Mouse (Mus musculus): ENCODE results near the gene Ank. TPM values are rescaled to one million over a fixed set of nuclear protein-coding genes. Genes with fewer than 3 reads are reported as not detected.
A peak's percentile ranks its signal among the peaks of the same experiment; 100 is the strongest.

Ank gene
- polyA plus RNA-seq, 1 experiment: 222 TPM

DNA sequence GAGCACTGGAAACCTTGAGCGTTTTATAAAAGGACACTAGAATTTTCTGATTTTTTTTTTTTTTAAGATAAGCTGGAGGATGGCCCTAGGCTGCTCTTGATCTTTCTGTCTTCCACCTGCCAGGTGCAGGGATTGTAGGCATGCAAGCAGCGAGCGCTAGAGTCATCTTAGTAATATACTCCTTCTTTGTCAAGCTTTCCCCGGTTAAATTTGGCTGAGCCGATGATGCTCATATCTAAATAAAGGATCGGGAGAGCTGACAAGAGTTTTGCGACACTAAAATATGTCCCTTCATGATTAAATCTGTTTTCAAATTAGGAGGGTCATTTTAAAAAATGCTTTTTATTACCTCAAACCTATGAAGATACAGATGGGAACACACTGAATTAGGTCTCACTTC is 69.7 kb downstream of the Ank start:
- no peak for DNase-seq
- no peak overlapping the region for H3K4me3 ChIP-seq (replicated peaks; ENCODE audit: insufficient read depth, low read depth, low read length)
- H3K27me3 ChIP-seq (ENCODE audit: control insufficient read depth, insufficient read depth, low read length): no peaks in the 10 kb centered on the region
- no peak for TF ChIP-seq CTCF (IDR thresholded peaks at IDR 0.05; ENCODE audit: borderline replicate concordance, insufficient read depth, low read depth, low read length)
- TF ChIP-seq POLR2A (IDR thresholded peaks at IDR 0.05; ENCODE audit: borderline replicate concordance, insufficient read depth, low read length): no peak
- peaks cover 49% of the 10 kb centered on the region for H3K4me1 ChIP-seq (ENCODE audit: control insufficient read depth, insufficient read depth, low read length)
- WGBS: 45% methylated on average over 7 of the region's 7 CpGs
- no peak overlapping the region for H3K27ac ChIP-seq (ENCODE audit: insufficient read depth, low read length)

- TF ChIP-seq CTCF (IDR thresholded peaks at IDR 0.05; ENCODE audit: borderline replicate concordance, insufficient read depth, low read depth, low read length): no peak
- TF ChIP-seq POLR2A (IDR thresholded peaks at IDR 0.05; ENCODE audit: borderline replicate concordance, insufficient read depth, low read length): no peak
- 13% methylated on average over 5 of the region's 5 CpGs for WGBS
- Histone ChIP-seq H3K27ac (ENCODE audit: insufficient read depth, low read length) (no peak overlapping the region), H3K27me3 (ENCODE audit: control insufficient read depth, insufficient read depth, low read length) (no peaks in the 10 kb centered on the region), H3K4me3 (replicated peaks; ENCODE audit: insufficient read depth, low read depth, low read length) (no peak overlapping the region), H3K4me1 (ENCODE audit: control insufficient read depth, insufficient read depth, low read length) (peaks cover 50% of the 10 kb centered on the region)
- peak in 1 of 2 experiments; percentile 43 for DNase-seq
Observed at GRCm38 (mm10) chr15:27536771-27537170, 70.3 kb downstream of the Ank start.

- Histone ChIP-seq H3K27me3 (ENCODE audit: control insufficient read depth, insufficient read depth, low read length) (no peaks in the 10 kb centered on the region), H3K4me3 (replicated peaks; ENCODE audit: insufficient read depth, low read depth, low read length) (no peak overlapping the region), H3K4me1 (ENCODE audit: control insufficient read depth, insufficient read depth, low read length) (peaks cover 42% of the 10 kb centered on the region), H3K27ac (ENCODE audit: insufficient read depth, low read length) (no peak overlapping the region)
- WGBS: 37% methylated on average over 4 of the region's 4 CpGs
- TF ChIP-seq POLR2A (IDR thresholded peaks at IDR 0.05; ENCODE audit: borderline replicate concordance, insufficient read depth, low read length): no peak
- TF ChIP-seq CTCF (IDR thresholded peaks at IDR 0.05; ENCODE audit: borderline replicate concordance, insufficient read depth, low read depth, low read length): no peak
- no peak for DNase-seq
Observed at GRCm38 (mm10) chr15:27537519-27538223, 71.2 kb downstream of the Ank start.

DNA sequence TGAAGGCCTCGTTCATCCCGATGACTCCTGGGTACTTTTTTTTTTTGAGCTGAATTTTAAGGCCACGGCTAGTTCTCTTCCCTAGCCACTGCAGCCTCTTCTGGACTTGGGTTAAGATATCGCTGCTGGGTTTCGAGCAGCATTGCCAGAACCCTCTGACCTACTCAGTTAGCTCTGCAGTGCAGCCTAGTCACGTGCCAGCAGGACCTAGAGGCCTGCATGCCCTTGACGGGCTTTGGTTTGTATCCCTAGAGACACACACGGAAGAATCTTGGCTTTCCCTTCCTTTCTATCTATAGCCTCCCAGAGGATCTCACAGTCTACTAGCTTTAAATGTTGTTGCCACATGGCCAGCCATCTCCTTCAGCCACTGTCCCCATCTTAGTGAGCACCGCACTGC is 73.3 kb downstream of the Ank start:
- 33% methylated on average over 9 of the region's 9 CpGs for WGBS
- peak overlapping the region; percentile 9; the same call in 1 of the 2 replicates for H3K27ac ChIP-seq (ENCODE audit: insufficient read depth, low read length)
- no peaks in the 10 kb centered on the region for H3K27me3 ChIP-seq (ENCODE audit: control insufficient read depth, insufficient read depth, low read length)

DNA sequence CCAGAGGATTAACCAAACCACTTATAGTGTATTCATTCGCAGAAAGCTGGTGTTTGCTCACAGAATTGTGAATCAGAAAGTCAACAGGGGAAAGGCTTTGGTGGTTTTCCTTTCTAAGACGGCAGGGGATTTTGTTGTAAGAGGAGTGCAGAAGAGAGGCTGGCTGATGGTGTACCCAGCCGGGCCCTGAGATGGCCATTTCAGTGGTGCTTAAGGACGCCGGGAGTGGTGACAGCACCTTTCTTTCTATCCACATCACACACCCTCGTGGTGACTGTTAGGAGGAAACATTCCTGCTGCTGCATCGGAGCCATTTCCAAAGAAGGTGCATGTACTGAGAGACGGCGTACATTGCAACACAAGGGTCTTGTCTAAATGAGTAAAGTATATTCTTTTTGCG is 78.7 kb downstream of the Ank start:
- TF ChIP-seq CTCF (IDR thresholded peaks at IDR 0.05; ENCODE audit: borderline replicate concordance, insufficient read depth, low read depth, low read length): no peak
- TF ChIP-seq POLR2A (IDR thresholded peaks at IDR 0.05; ENCODE audit: borderline replicate concordance, insufficient read depth, low read length): no peak
- Histone ChIP-seq H3K27me3 (ENCODE audit: control insufficient read depth, insufficient read depth, low read length) (no peaks in the 10 kb centered on the region), H3K27ac (ENCODE audit: insufficient read depth, low read length) (no peak overlapping the region), H3K4me1 (ENCODE audit: control insufficient read depth, insufficient read depth, low read length) (peaks cover 36% of the 10 kb centered on the region), H3K4me3 (replicated peaks; ENCODE audit: insufficient read depth, low read depth, low read length) (no peak overlapping the region)
- 92% methylated on average over 10 of the region's 10 CpGs for WGBS
- DNase-seq: no peak

More for the DNA sequence above, 73.3 kb downstream of the Ank start:
- no peak overlapping the region for H3K4me3 ChIP-seq (replicated peaks; ENCODE audit: insufficient read depth, low read depth, low read length)
- peak in 1 of 2 experiments; percentile 46 for DNase-seq
- TF ChIP-seq POLR2A (IDR thresholded peaks at IDR 0.05; ENCODE audit: borderline replicate concordance, insufficient read depth, low read length) (no peak), CTCF (IDR thresholded peaks at IDR 0.05; ENCODE audit: borderline replicate concordance, insufficient read depth, low read depth, low read length) (no peak)
- H3K4me1 ChIP-seq (ENCODE audit: control insufficient read depth, insufficient read depth, low read length): peaks cover 37% of the 10 kb centered on the region

- 27% methylated on average over 6 of the region's 6 CpGs for WGBS
- H3K4me3 ChIP-seq (replicated peaks; ENCODE audit: insufficient read depth, low read depth, low read length): no peak overlapping the region
- H3K4me1 ChIP-seq (ENCODE audit: control insufficient read depth, insufficient read depth, low read length): peaks cover 38% of the 10 kb centered on the region
- H3K27ac ChIP-seq (ENCODE audit: insufficient read depth, low read length): 0 out of 2 replicates have a peak overlapping the region, but pooled peaks have one; percentile 1
- no peak for TF ChIP-seq CTCF (IDR thresholded peaks at IDR 0.05; ENCODE audit: borderline replicate concordance, insufficient read depth, low read depth, low read length)
- TF ChIP-seq POLR2A (IDR thresholded peaks at IDR 0.05; ENCODE audit: borderline replicate concordance, insufficient read depth, low read length): no peak
- no peak for DNase-seq
- H3K27me3 ChIP-seq (ENCODE audit: control insufficient read depth, insufficient read depth, low read length): no peaks in the 10 kb centered on the region
Observed at GRCm38 (mm10) chr15:27548110-27548509, 81.6 kb downstream of the Ank start.

- H3K27ac ChIP-seq (ENCODE audit: insufficient read depth, low read length): no peak overlapping the region
Observed at GRCm38 (mm10) chr15:27549071-27549470, 82.6 kb downstream of the Ank start.

GRCm38 (mm10) chr15:27549878-27550277 is 83.4 kb downstream of the Ank start:
- TF ChIP-seq POLR2A (IDR thresholded peaks at IDR 0.05; ENCODE audit: borderline replicate concordance, insufficient read depth, low read length): no peak
- no peak for TF ChIP-seq CTCF (IDR thresholded peaks at IDR 0.05; ENCODE audit: borderline replicate concordance, insufficient read depth, low read depth, low read length)
- no peaks in the 10 kb centered on the region for H3K27me3 ChIP-seq (ENCODE audit: control insufficient read depth, insufficient read depth, low read length)
- no peak overlapping the region for H3K27ac ChIP-seq (ENCODE audit: insufficient read depth, low read length)
- DNase-seq: no peak
- H3K4me1 ChIP-seq (ENCODE audit: control insufficient read depth, insufficient read depth, low read length): peaks cover 38% of the 10 kb centered on the region
- WGBS: 24% methylated on average over 7 of the region's 7 CpGs
- H3K4me3 ChIP-seq (replicated peaks; ENCODE audit: insufficient read depth, low read depth, low read length): no peak overlapping the region

More at GRCm38 (mm10) chr15:27549071-27549470, 82.6 kb downstream of the Ank start:
- Histone ChIP-seq H3K4me1 (ENCODE audit: control insufficient read depth, insufficient read depth, low read length) (peaks cover 38% of the 10 kb centered on the region), H3K27me3 (ENCODE audit: control insufficient read depth, insufficient read depth, low read length) (no peaks in the 10 kb centered on the region), H3K4me3 (replicated peaks; ENCODE audit: insufficient read depth, low read depth, low read length) (no peak overlapping the region)
- TF ChIP-seq CTCF (IDR thresholded peaks at IDR 0.05; ENCODE audit: borderline replicate concordance, insufficient read depth, low read depth, low read length) (no peak), POLR2A (IDR thresholded peaks at IDR 0.05; ENCODE audit: borderline replicate concordance, insufficient read depth, low read length) (no peak)
- WGBS: 82% methylated on average over 10 of the region's 10 CpGs
- no peak for DNase-seq
